In the genomic region with DNA sequence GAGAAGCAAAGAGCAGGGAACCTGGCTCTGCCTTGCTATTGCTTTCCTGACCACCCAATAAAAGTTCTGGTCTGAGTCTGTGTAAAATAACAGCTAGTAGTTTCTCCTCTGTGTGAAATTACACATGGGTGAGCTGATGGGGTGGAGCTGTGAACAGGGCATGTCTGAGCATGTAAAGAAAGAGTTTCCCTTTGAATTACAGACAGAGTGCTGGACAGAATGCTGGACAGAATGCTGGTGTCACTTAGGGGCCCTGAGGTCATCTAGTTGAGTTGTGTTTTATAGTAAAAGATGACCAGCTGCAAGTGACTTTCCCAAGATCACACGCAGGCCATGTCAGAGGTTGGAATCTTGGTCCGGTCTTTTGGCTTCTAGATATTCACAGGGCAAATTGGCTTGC, we compare ENCODE assay signal across 23 mouse cellular contexts.
"Had no signal": no experiment of that assay in that cellular context is flagged by ENCODE, and none has a peak within 500 bp of the region (broad histone marks: within the 10 kb centered on the region; RNA-seq: fewer than 3 reads in every experiment).

No protein-coding gene starts in this region.

- H3K27me3 ChIP-seq: liver, embryonic 15.5 days; lung, embryonic 15.5 days; megakaryocyte, embryonic 14.5 days; midbrain, embryonic 12.5 days had no signal

- H3K4me1 ChIP-seq: neural tube, embryonic 15.5 days had no signal

- H3K27ac ChIP-seq: liver, embryonic 15.5 days; lung, embryonic 15.5 days; macrophage; midbrain, embryonic 12.5 days; neural tube, embryonic 13.5 days; neural tube, embryonic 15.5 days had no signal

- H3K4me2 ChIP-seq: liver, embryonic 15.5 days; lung, embryonic 15.5 days; midbrain, embryonic 12.5 days; neural tube, embryonic 13.5 days; neural tube, embryonic 15.5 days had no signal

- H3K9me3 ChIP-seq: liver, embryonic 15.5 days; lung, embryonic 15.5 days; midbrain, embryonic 12.5 days; neural tube, embryonic 13.5 days; neural tube, embryonic 15.5 days had no signal

- ATAC-seq: liver, postnatal 0 days; lung, postnatal 0 days; midbrain, embryonic 16.5 days had no signal

- H3K9ac ChIP-seq: liver, embryonic 15.5 days; liver, postnatal 0 days; lung, embryonic 15.5 days; midbrain, embryonic 12.5 days; neural tube, embryonic 13.5 days; neural tube, embryonic 15.5 days had no signal

- H3K4me3 ChIP-seq: liver, embryonic 15.5 days; lung, embryonic 15.5 days; megakaryocyte, embryonic 14.5 days; midbrain, embryonic 12.5 days; myocyte; neural tube, embryonic 13.5 days; neural tube, embryonic 15.5 days had no signal

- DNase-seq: liver, postnatal 0 days; lung, adult 2 months; lung, postnatal 14 days; lung, postnatal 36 days; midbrain, embryonic 14.5 days; retina, postnatal 1 day; right cerebral cortex, adult 18-20 months; right cerebral cortex, postnatal 25 days; right cerebral cortex, postnatal 4 days; spleen, adult 18-20 months; thymus, adult 18-20 months; thymus, postnatal 14 days; thymus, postnatal 36 days had no signal

- H3K36me3 ChIP-seq: liver, embryonic 15.5 days; lung, embryonic 15.5 days; midbrain, embryonic 12.5 days; neural tube, embryonic 13.5 days; neural tube, embryonic 15.5 days had no signal
